Mouse (Mus musculus) layer of hippocampus, postnatal 36 days (tissue): ENCODE results near the gene Tead1. TPM values are rescaled to one million over a fixed set of nuclear protein-coding genes. Genes with fewer than 3 reads are reported as not detected.

Experiments
- DNase-seq, 2 experiments: peaks; one replicate each; pipeline ENCODE4 v3.0.0; 2022
- total RNA-seq, 2 experiments: library from RNA; stranded (reverse); gene quantifications; 2 replicates each; pipeline ENCODE4 v1.2.3; 2021

The Tead1 gene
- total RNA-seq, 2 experiments from 2014 or later, result 27.6 to 29.9 TPM

DNA sequence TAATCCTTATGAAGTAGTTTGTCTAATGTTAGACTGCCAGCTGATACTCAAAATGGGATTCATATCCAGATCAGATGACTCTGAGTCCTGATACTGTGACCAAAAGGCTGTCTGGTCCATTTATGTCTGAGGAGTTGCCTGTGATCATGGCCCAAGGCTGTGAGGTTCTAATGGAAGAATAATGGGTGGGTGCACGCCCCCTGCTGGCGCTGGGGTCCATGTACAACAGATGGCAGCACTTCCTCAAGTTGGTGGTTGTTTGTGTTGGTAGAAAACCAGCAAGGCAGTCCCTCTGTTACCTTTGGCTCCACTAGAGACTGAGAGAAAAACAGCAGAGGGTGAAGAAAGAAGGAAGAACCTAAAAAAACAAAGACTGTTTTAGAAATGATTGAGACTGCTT lies 186.6 kb downstream of the Tead1 start:
- DNase-seq, result peak; percentile 59 to 60

DNA sequence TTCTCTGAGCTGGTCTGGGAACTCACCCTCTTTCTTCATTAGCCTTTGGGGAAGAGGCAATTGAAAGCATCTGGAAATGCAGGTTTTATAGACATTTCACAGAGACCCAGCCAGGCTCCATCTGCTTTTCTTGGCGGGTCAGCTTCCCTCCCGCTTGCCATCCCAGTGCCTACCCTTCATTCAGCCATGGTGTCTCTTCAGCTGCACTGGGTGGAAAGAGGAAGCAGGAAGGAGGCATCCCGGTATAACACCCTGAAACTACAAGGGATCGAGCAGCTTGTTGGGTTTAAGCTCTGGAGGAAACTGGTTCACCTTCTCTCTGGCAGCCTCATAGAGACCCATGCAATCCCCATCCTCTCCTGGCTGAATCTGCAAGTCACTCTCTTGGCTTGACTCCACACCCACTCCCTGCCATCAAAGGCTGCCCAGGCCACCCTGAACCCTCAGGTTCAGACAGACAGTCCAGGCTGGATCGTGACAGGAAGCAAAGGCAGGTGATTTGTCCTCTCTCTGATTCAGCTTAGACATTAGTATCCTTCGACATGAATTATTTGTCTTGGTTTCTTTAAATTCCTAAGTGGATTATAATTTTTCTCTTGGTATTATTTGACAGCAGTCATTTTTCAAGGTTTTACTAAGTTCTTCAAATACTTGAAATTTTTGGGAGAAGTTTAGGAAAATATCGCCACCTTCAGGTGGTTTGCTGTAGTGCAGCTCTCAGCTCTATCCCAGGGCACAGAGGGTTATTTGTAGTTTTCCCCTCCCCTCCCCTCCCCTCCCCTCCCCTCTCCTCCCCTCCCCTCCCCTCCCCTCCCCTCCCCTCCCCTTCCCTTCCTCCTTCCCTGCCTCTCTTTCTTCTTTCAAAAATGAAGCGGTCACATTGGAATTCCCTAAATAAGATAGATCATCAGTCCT lies 189.7 kb downstream of the Tead1 start:
- peak; percentile 29 to 61 for DNase-seq

DNA sequence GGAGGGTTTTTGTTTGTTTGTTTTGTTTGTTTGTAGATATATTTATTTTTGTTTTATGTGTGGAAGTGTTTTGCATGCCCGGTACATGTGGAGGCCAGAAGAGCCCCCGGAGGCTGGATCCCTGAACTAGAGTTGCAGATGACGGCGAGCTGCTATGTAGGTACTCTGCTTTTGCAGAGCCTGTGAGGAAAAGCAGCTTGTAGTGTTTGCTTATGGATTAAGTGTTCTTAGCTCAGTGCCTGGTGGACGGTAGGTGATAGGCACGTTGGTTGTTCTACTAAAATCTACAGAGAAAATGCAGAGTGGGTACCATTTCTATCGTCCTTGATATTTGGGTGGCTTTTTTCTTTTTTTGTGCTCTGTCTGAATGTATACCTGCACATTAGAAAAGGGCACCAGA lies 192.6 kb downstream of the Tead1 start:
- no peak for DNase-seq

DNA sequence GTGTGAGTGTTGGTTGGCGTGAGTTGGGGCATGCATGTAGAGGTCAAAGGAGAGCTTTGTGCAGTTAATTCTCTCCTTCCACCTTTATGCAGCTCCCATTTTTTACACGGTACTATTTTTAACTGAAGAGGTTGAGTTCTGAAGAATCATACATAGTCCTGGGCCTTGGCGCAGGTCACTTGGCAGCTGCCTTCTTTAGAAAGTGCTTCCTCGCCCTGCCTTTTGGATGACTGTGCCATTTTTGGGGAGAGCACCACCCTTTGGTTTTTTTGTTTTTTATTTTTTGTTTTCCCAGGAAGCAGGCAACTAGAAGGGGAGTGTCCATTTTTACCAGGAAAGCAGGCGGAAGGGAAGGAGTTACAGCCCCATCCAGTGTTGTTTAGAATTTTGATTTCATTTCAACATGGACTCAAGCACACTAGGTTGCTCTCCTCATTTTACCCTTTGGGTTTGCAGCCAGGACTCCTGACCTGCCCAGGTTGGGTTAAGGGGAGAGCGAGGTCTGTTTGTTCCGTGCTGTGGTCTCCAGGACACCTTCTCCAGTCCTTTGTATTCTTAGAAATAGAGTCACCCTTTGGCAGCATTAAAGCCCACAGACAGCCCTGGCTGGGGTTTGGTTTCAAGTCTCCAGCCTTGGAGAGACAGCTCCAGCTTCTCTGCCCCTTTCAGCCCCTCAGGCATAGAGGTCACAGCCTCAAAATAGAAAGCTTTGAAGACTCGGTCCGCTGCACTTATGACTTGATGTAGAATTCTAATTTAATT lies 193.5 kb downstream of the Tead1 start:
- no peak for DNase-seq

DNA sequence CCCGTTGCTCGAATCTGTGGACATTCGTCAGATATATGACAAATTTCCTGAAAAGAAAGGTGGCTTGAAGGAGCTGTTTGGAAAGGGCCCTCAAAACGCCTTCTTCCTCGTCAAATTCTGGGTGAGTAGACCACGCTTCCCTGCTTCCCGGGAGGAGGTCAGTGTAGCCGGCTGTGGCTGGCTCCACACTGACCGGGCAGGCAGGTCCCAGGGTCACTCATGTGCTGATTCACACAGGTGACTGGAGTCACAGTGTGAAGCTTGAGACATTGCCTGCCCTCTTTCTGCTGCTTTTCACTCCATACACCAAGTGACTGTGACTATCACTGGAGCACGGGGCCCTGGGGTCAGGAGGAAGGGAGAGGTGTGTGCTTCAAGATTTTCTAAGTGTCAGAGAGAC lies 197.0 kb downstream of the Tead1 start:
- no peak for DNase-seq

DNA sequence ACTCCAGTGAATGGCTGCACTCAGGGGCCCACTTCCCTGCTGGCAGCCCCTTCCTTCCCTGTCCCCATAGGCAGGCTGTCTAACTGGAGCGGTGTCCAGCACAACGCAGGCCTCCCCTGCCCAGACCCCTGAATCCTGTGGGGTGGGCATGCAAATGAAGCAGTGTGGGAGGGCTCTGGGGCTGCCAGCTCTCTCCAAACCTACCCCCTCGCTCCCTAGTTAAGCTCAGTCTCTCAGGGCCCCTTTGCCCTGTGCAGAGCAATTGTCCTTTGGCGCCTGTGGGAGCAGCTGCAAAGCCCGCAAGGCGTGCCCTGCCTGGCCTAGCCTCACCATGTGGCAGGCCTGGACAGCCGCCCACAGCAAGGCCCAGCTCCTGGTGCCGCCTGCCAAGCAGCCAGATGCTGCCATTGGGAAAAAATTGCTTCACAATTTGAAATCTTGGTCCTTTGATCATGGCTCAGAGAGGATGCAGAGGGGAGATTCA lies 204.7 kb downstream of the Tead1 start:
- peak; percentile 68 to 78 for DNase-seq

DNA sequence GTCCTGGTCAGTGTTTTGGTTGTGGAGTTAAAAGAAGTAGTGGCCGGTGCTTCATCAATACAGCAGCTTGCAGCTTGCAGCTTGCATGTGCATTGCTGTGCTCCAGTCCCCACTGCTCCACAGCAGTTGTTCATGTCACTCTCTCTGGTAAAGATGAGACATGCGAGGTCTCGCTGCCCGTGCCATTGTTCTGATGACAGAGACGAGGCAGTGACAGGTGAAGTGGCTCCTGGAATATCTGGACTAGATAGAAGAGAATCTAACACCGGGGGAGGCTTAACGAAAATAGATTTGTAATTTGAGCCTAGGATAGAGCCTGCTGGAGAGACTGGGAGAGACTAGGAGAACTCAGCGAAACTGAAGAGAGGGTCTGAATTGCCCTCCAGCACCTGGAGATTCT lies 206.4 kb downstream of the Tead1 start:
- DNase-seq, result no peak

DNA sequence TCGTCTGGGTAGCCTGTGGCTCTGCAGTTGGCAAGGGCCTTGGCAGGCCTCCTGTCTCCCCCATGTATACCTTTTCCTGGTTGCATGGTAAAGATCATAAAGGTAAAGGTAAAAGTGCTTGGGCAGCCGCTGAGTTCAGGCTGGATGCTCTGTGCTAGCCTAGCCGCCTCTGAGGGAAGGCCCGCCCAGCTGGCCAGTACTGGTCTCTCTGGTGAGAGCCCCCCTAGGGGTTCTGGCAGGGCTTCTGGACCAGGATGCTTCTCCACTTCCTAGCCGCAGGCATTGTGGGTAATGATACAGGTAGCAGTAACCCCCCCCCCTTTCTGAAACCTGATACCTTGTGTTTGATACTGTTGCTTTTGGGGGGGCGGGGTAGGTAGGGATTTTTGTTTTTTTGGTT lies 212.8 kb downstream of the Tead1 start:
- no peak for DNase-seq

DNA sequence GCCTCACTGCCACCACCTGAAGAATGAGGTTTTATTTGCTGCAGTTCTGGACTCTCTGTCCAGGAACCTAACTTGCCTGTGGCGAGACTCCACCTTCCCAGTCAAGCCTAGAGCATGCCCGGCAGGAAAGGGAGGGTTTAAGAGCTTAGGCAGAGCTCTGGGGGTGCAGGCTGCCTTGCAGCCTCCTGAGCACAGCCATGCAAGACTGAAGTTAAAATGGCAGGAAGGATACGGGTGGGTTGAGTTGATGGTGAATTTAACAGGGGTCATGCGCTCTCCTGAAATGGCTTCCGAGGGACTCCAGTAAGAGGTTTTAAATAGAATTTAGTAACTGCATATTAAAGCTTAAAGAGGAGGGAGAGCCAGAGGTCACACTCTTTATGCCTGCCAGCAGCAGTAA lies 213.5 kb downstream of the Tead1 start:
- no peak for DNase-seq

DNA sequence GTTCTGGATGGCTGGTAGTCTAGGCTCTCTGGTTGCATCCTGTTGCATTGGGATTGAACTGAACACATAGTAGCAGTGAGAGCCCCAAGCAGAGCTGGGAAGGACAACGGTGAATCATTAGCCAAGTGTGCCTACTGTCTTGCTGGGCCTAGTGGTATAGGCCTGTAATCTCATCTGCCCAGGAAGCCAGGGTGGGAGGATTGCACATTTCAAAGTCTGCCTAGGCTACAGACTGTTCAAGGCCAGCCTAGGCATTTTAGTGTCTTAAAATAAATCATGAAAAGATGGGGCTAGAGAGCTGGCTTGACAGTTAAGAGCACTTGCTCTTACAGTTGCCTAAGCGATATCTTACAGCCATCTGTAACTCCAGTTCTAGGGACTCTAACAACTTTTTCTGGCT lies 217.2 kb downstream of the Tead1 start:
- no peak for DNase-seq

DNA sequence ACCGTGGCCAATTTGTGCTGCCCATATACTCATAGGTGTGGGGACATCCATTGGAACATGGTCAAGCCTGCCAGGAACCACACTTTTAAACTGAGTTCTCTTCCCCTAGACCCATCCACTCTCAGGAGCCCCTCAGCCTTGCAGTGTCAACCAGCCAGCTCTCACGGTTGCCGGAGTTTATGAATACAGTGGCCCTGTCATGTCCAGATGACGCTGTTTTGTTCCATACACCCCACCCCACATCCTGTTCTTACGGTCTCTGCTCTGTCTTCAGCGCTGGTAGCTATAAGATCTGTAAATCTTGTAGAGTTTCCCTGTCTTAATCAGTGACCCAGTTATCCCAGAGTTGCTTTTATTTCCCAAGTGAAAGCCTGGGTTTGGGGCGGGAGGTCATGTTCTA lies 222.6 kb downstream of the Tead1 start:
- DNase-seq, result no peak

DNA sequence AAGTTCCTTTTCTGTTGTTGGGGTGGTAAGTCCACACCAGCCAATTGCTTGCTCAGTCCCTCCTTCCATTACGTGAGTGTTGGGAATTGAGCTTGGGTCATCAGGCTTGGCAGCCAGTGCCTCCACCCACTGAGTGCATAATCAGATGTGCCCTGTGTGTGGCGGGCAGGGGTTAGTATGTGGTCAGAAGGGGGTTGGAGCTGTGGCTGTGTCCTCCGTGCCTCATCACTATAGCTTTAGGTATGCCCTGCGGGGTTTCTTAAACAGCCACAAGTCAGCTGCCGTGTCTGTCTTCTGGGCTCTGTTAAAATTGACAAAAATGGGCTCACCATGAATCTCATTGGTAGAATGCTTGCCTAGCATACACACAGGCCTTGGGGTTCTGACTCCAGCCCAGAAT lies 227.7 kb downstream of the Tead1 start:
- DNase-seq, result no peak

DNA sequence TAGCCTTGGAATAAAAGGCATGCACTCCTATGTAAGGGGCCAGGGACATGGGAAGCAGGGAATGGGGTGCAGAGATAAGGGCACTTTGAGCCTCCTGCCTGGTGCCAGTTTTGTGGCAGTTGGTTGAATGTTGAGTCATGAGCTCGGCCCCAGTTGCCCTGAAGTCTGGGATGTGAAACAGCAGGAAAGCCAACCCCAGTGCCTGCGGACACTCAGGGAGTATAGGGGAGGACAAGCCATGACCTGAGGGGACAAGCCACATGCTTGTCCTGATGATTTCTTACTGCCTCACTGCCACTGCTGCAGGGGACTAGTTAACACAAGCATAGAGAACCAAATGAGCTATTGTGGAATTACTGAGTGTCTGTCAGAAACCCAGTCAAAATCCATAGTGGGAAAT lies 228.3 kb downstream of the Tead1 start:
- no peak for DNase-seq

DNA sequence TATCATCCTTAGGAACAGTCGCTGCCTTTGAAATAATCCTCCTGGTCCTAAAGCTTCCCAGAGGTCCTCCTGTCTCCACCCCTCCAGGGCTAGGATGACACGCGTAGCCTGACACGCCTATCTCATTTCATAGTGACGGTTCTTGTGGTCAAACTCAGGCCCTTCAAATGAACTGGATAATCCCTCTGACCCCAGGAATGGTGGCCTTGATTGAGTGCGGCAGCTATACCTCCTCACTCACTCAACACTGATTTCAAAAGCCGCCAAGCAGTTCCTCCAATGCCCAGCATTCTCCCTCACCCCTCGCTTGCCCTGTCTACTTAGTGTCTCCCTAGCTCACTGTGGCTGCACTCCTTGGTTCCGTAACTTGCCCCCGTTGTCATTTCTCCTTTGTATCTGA lies 230.0 kb downstream of the Tead1 start:
- no peak for DNase-seq

DNA sequence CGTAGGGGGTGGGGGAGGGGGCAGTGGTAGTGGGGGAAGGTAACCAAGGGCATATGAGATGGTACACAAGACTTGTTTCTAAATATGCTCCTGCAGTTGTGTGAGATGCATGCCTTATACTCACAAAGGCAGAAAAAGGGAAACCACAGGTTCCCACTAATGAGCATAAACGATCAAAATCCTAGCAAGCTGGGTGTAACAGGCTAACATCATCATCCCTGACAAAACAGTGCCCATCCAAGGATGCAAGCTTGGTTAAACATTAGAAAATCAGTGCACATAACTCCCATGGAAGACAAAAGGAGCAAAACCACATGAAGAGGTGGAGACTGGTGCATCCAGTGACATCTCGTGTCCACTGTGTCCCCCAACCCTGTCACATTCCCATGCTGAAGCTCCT lies 233.9 kb downstream of the Tead1 start:
- no peak for DNase-seq

DNA sequence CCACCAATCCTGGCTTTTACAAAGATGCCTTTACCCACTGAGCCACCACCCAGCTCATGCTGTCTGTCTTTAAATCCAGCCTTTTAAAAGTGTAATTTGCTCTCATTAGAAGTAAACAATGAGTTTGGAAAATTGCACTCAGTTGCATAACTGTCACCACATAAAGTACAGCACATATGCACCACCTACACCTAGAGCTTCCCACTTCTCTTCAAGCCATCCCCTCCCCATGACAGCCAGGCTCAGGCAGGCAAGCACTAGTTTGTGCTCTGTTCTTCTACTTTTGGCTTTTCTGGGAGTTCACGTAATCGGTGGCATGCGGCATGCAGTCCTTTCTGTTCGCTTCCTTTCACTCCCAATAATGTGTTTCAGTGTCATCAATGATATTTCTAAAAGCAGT lies 236.5 kb downstream of the Tead1 start:
- DNase-seq, result peak; percentile 37 to 41

DNA sequence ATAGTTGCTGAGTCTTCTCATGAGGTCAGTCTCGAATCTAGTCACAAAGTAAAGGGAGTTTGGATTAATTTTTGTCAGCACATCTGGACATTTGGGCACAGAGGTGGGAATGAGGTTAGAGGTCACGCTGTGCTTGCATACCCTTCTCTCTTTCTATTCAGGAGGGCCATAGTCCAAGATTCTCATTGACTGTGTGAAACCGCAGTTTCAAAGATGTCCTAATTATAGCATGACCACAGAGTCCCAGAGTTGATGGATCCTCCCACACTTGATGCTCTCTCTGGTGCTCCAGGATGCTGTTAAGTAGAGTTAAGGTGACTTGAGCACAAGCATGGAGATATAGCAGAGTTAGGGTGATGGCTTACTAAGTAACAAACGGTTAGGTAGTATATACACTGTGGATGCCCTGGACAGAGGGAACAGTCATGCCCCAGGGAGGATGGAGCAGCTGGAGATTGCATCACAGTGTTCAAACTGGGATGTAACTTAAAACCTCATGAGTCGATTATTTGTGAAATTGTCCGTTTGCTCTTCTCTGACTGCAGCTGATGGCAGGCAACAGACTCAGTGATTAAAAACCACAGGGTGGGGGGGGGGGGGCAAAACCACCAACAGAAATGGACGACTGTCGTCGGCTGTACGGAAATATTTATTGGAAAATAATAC lies 238.6 kb downstream of the Tead1 start:
- DNase-seq, result no peak

DNA sequence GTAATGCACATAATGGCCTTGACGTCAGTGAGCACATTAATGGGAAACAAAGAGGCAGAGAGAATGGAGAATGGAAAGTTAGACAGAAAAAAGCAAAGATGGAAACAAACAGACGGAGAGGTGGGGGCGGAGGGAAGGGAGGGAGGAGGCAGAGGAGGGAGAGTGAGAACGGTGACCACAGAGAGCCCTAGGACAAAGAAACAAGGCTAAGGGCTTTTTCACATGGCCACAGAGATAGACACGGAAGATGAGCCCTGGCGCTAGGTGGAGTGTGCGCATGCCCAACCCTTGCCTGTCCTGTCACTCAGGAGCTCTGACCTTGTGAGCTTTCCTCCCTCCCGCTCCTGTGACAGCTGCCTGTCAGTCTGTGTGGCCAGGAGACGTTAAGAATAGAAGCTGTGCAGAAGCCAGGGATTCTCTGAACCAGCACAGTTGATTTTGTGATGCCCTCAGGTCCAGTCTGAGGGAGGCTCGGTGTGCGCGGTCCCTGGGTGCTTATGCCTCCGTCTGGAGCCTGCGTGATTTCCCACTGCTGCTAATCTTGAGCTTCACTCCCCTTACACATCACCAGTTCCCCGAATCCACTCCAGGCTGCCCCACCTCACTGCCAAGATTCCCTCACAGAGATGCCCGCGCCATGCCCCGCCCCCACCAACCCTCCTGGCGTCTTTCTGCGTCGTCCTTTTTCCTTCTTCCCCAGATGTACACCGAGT lies 239.3 kb downstream of the Tead1 start:
- DNase-seq, result peak; percentile 12 to 37

DNA sequence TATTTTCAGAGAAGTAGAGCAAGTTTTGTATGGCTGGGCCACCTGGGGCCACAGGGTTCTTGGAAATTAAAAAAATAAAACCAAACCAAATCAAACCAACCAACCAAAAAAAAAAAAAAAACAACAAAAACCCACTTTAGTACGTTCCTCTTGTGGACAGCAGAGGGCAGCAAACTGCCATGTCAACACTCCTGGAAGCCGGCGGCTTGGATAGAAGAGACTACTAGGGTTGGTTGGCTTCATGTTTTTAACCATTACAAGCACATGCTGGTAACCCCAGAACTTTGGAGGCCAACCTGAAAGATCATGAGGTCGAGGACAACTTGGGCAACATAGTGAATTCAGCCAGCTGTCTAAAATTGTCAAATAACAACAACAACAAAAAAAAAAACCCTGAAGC lies 240.7 kb downstream of the Tead1 start:
- DNase-seq, result peak; percentile 23 to 41

DNA sequence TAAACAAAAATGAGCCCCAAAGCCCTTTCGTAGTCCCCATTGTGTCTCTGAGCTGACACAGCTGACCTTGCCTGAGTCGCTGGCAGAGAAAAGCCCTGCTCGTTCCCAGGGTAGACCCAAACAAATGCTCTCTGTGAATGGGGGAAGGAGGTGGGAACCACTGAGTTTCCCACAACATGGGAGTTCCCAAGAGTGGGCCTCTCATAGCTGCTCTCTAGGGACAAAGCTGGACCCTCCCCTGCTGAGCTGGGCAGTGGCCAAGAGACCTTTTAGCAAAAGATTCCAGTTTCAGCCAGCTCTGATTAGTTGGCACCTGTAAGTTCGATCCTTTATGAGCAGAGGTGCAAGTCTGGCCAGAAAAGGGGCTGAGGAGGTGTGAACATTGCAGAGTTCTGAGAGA lies 243.7 kb downstream of the Tead1 start:
- DNase-seq, result no peak

DNA sequence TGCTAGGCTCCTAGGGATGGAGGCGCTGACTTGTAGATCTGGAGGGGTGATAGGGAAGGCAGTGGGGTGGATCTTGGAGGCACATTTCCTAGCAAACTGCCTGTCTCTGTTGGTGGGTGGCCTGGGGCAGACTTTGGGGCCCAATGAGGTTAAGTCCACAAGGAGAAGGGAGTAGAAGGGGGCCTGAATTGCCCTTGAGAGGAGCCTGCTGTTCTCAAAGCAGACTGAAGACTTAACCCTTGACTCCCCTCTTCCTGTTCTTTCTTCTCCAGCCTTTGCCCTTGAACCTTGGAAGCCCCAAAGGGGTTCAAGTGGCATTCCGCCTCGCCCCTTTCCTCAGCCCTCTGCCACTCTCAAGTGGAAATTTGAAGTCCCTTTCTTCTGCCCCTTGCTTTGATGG lies 244.6 kb downstream of the Tead1 start:
- DNase-seq, result no peak

DNA sequence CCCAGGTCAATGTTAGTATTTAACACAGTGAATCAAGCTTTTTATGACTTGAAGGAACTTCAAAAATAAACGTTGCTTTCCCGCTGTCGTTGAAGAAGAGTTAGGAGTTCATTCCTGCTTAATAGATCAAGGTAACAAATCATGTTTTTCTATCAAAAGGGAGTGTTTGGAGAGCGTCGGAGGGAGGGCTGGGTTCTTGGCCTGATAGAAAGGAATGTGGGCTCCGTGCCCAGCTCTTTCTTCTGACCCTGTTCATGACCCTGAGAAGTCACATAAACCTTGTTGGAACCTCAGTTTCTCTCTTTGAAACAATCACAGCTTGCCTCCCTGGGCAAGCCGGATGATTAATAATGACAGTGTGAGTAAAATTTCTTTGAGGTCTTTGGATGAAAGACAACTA lies 251.6 kb downstream of the Tead1 start:
- DNase-seq, result no peak
